Mouse (Mus musculus) MEL (cell line): ENCODE results near the gene Prickle4.
"Not testable (repeated sequence)": the region's sequence is repeated elsewhere in the genome, so short reads cannot be mapped to it uniquely, and the experiment has no call there.

Experiments used
- CTCF ChIP-seq, 3 experiments: IDR thresholded peaks in 2 of 3; conservative IDR thresholded peaks in 1 of 3; 2 replicates each; pipeline ENCODE4 v1.5.1; 2011 to 2012; ENCODE audit warnings: low read length in 3 of 3, low read depth in 2 of 3, mild to moderate bottlenecking in 2 of 3, improper control_type of control experiment in 1 of 3, inconsistent platforms in 1 of 3, mixed read lengths in 1 of 3, moderate library complexity in 1 of 3; ENCODE audit not compliant: control insufficient read depth in 1 of 3, insufficient read depth in 1 of 3, poor library complexity in 1 of 3, severe bottlenecking in 1 of 3
- EP300 ChIP-seq, 2 experiments: IDR thresholded peaks; 2 replicates each; pipeline ENCODE4 v1.6.1; 2011; ENCODE audit warnings: improper control_type of control experiment in 2 of 2, low read length in 2 of 2, low read depth in 1 of 2, mild to moderate bottlenecking in 1 of 2
- GATA1 ChIP-seq: IDR thresholded peaks from 2 replicates; pipeline ENCODE4 v1.6.1; 2011; ENCODE audit warnings: low read depth, low read length, improper control_type of control experiment
- HCFC1 ChIP-seq: IDR thresholded peaks from 2 replicates; pipeline ENCODE4 v1.6.1; 2012; ENCODE audit warnings: low read depth, mild to moderate bottlenecking, inconsistent platforms, low read length, improper control_type of control experiment, moderate library complexity
- POLR2A ChIP-seq, 2 experiments: IDR thresholded peaks; 2 replicates each; pipeline ENCODE4 v1.6.1; 2011 to 2012; ENCODE audit warnings: low read length in 2 of 2, mild to moderate bottlenecking in 2 of 2, control low read depth in 1 of 2, improper control_type of control experiment in 1 of 2, low read depth in 1 of 2, moderate library complexity in 1 of 2; ENCODE audit not compliant: control insufficient read depth in 1 of 2, insufficient read depth in 1 of 2, poor library complexity in 1 of 2
- POLR2AphosphoS2 ChIP-seq: IDR thresholded peaks from 2 replicates; pipeline ENCODE4 v1.6.1; 2011; ENCODE audit warnings: low read length, improper control_type of control experiment
- POLR2AphosphoS5 ChIP-seq: IDR thresholded peaks from 2 replicates; pipeline ENCODE4 v1.6.1; 2012; ENCODE audit warnings: low read depth, borderline replicate concordance, mild to moderate bottlenecking, inconsistent platforms, low read length, moderate library complexity, mixed read lengths
- SIN3A ChIP-seq: IDR thresholded peaks from 2 replicates; pipeline ENCODE4 v1.6.1; 2012; ENCODE audit warnings: low read length, improper control_type of control experiment, inconsistent platforms
- SMC3 ChIP-seq: IDR thresholded peaks from 2 replicates; pipeline ENCODE4 v1.6.1; 2011; ENCODE audit warnings: low read depth, low read length, improper control_type of control experiment
- TCF12 ChIP-seq: IDR thresholded peaks from 2 replicates; pipeline ENCODE4 v1.6.1; 2014; ENCODE audit warnings: low read depth, mild to moderate bottlenecking, inconsistent platforms, low read length, improper control_type of control experiment, moderate library complexity
- ZNF384 ChIP-seq: IDR thresholded peaks from 2 replicates; pipeline ENCODE4 v1.6.1; 2012; ENCODE audit warnings: low read depth, mild to moderate bottlenecking, inconsistent platforms, low read length, improper control_type of control experiment

DNA sequence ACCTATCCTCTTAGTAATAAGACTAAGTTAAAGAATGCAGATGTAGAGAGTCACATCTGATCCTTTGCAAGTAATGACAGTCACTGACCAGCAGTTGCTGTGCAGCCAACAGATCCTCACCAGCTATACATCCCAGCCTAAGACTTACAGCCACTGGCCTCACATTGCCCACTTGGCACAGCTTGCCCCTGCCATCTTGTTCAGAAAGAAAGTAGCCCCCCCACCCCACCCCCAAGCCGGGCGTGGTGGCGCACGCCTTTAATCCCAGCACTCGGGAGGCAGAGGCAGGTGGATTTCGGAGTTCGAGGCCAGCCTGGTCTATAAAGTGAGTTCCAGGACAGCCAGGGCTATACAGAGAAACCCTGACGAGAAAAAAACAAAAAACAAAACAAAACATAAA is 40.2 kb downstream of the Prickle4 start:
- TF ChIP-seq HCFC1; CTCF (IDR thresholded peaks at IDR 0.05 in 2 of 3, conservative IDR thresholded peaks at IDR 0.05 in 1 of 3; ENCODE audit: control insufficient read depth in 1 of 3, insufficient read depth in 1 of 3, low read depth in 2 of 3, low read length in 3 of 3, poor library complexity in 1 of 3, severe bottlenecking in 1 of 3); ZNF384; POLR2AphosphoS5; GATA1; EP300 (IDR thresholded peaks at IDR 0.05; ENCODE audit: low read depth in 1 of 2, low read length in 2 of 2); POLR2A (IDR thresholded peaks at IDR 0.05; ENCODE audit: control insufficient read depth in 1 of 2, insufficient read depth in 1 of 2, low read depth in 1 of 2, low read length in 2 of 2, poor library complexity in 1 of 2); SMC3; TCF12; SIN3A; POLR2AphosphoS2: not testable (repeated sequence)
